Mouse (Mus musculus): ENCODE results near the gene Ndufs1. TPM values are rescaled to one million over a fixed set of nuclear protein-coding genes. Genes with fewer than 3 reads are reported as not detected.
"Not testable (repeated sequence)": the region's sequence is repeated elsewhere in the genome, so short reads cannot be mapped to it uniquely, and the experiment has no call there.

The Ndufs1 gene
- polyA plus RNA-seq, 1 experiment, result 58.8 TPM

GRCm38 (mm10) chr1:63182636-63183270, 6.1 kb upstream of the Ndufs1 start:
- Histone ChIP-seq H3K4me2 (ENCODE audit: low read depth) (no peak overlapping the region), H3K27me3 (ENCODE audit: control insufficient read depth, insufficient read depth, insufficient read length) (no peaks in the 10 kb centered on the region), H3K79me2 (ENCODE audit: control insufficient read depth, insufficient read depth) (peaks cover 7% of the 10 kb centered on the region), H3ac (ENCODE audit: control insufficient read depth, insufficient read length) (no peak overlapping the region), H3K4me3 (no peak overlapping the region), H3K36me3 (ENCODE audit: control insufficient read depth, insufficient read depth) (peaks cover 19% of the 10 kb centered on the region)
- TF ChIP-seq SRF (IDR thresholded peaks at IDR 0.05; ENCODE audit: control insufficient read depth, insufficient read length, low read depth) (no peak), POLR2A (IDR thresholded peaks at IDR 0.05; ENCODE audit: insufficient read length, low read depth) (no peak), MYOD1 (IDR thresholded peaks at IDR 0.05; ENCODE audit: control insufficient read depth in 1 of 3, insufficient read length in 2 of 3, low read depth in 2 of 3) (no peak), MYOG (IDR thresholded peaks at IDR 0.05; ENCODE audit: control insufficient read depth in 1 of 3, insufficient read depth in 1 of 3, insufficient read length in 2 of 3, low read depth in 2 of 3) (no peak), REST (IDR thresholded peaks at IDR 0.05; ENCODE audit: insufficient read depth, insufficient read length) (no peak), USF1 (IDR thresholded peaks at IDR 0.05; ENCODE audit: low read depth) (no peak), E2F4 (IDR thresholded peaks at IDR 0.05; ENCODE audit: insufficient read depth) (no peak), TCF3 (IDR thresholded peaks at IDR 0.05; ENCODE audit: insufficient read length, low read depth) (no peak), TCF12 (IDR thresholded peaks at IDR 0.05; ENCODE audit: insufficient read depth, poor library complexity, severe bottlenecking) (no peak), CEBPB (IDR thresholded peaks at IDR 0.05; ENCODE audit: insufficient read depth, poor library complexity, severe bottlenecking) (no peak), MAX (IDR thresholded peaks at IDR 0.05; ENCODE audit: low read depth) (no peak), POLR2AphosphoS2 (IDR thresholded peaks at IDR 0.05; ENCODE audit: insufficient read length, low read depth) (no peak)

DNA sequence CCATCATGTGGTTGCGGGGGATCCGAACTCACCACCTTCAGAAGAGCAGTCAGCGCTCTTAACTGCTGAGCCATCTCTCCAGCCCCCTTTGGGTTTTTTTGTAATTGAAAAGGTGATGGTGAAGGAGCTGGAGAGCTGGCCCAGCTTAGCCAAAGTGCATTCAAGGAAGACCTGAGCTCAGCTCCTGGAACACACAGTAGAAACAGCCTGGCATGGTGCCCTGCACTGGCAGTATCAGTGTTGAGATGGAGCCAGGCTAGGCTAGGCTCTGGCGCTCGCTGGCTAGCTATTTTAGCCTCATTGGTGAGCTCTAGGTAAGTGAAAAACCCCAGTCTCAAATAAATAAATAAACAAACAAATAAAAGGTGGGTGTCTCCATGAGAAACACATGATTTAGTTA, 5.6 kb upstream of the Ndufs1 start:
- Histone ChIP-seq H3K4me3 (no peak overlapping the region), H3K27me3 (ENCODE audit: control insufficient read depth, insufficient read depth, insufficient read length) (no peaks in the 10 kb centered on the region), H3ac (ENCODE audit: control insufficient read depth, insufficient read length) (no peak overlapping the region), H3K36me3 (ENCODE audit: control insufficient read depth, insufficient read depth) (peaks cover 19% of the 10 kb centered on the region), H3K79me2 (ENCODE audit: control insufficient read depth, insufficient read depth) (peaks cover 13% of the 10 kb centered on the region), H3K4me2 (ENCODE audit: low read depth) (no peak overlapping the region)
- TF ChIP-seq USF1 (IDR thresholded peaks at IDR 0.05; ENCODE audit: low read depth), result no peak
- peak; percentile 41 for TF ChIP-seq POLR2AphosphoS2 (IDR thresholded peaks at IDR 0.05; ENCODE audit: insufficient read length, low read depth)

DNA sequence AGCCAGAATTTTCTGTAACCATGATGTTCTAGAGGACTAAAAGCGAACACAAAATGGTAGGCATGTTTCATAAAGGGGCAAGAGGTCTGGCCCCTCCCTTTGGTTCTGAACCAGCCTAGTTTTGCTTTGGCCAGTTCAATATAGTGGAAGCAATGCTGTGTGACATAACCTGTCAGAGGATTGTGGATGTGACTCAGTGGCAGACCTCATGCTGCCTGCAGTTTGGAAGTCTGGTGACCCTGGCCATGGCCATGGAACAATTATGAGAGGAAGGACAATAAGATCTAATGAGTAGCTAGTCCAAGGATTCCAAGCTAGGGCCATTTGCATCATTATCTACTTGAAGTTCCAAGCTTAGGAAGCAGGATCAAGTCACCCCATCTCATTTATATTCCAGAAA, 4.8 kb upstream of the Ndufs1 start:
- Histone ChIP-seq H3K4me3 (no peak overlapping the region), H3K36me3 (ENCODE audit: control insufficient read depth, insufficient read depth) (peaks cover 19% of the 10 kb centered on the region)
- TF ChIP-seq SRF (IDR thresholded peaks at IDR 0.05; ENCODE audit: control insufficient read depth, insufficient read length, low read depth), result no peak
- peak; percentile 68 for TF ChIP-seq POLR2AphosphoS2 (IDR thresholded peaks at IDR 0.05; ENCODE audit: insufficient read length, low read depth)

GRCm38 (mm10) chr1:63181019-63181418, 4.4 kb upstream of the Ndufs1 start:
- no peak overlapping the region for H3K4me2 ChIP-seq (ENCODE audit: low read depth)
- H3ac ChIP-seq (ENCODE audit: control insufficient read depth, insufficient read length), result no peak overlapping the region
- H3K4me3 ChIP-seq, result no peak overlapping the region
- H3K79me2 ChIP-seq (ENCODE audit: control insufficient read depth, insufficient read depth), result peaks cover 19% of the 10 kb centered on the region
- TF ChIP-seq POLR2AphosphoS2 (IDR thresholded peaks at IDR 0.05; ENCODE audit: insufficient read length, low read depth) (peak; percentile 71), MYOD1 (IDR thresholded peaks at IDR 0.05; ENCODE audit: control insufficient read depth in 1 of 3, insufficient read length in 2 of 3, low read depth in 2 of 3) (no peak)
- peaks cover 19% of the 10 kb centered on the region for H3K36me3 ChIP-seq (ENCODE audit: control insufficient read depth, insufficient read depth)
- no peaks in the 10 kb centered on the region for H3K27me3 ChIP-seq (ENCODE audit: control insufficient read depth, insufficient read depth, insufficient read length)

More for the DNA sequence above, 4.8 kb upstream of the Ndufs1 start:
- Histone ChIP-seq H3ac (ENCODE audit: control insufficient read depth, insufficient read length) (no peak overlapping the region), H3K27me3 (ENCODE audit: control insufficient read depth, insufficient read depth, insufficient read length) (no peaks in the 10 kb centered on the region), H3K79me2 (ENCODE audit: control insufficient read depth, insufficient read depth) (peaks cover 15% of the 10 kb centered on the region), H3K4me2 (ENCODE audit: low read depth) (no peak overlapping the region)

GRCm38 (mm10) chr1:63180575-63180974, 3.9 kb upstream of the Ndufs1 start:
- not testable (repeated sequence) for H3K4me3 ChIP-seq; H3ac ChIP-seq (ENCODE audit: control insufficient read depth, insufficient read length); H3K27me3 ChIP-seq (ENCODE audit: control insufficient read depth, insufficient read depth, insufficient read length); H3K4me2 ChIP-seq (ENCODE audit: low read depth)
- Histone ChIP-seq H3K36me3 (ENCODE audit: control insufficient read depth, insufficient read depth) (peaks cover 19% of the 10 kb centered on the region), H3K79me2 (ENCODE audit: control insufficient read depth, insufficient read depth) (peaks cover 23% of the 10 kb centered on the region)

DNA sequence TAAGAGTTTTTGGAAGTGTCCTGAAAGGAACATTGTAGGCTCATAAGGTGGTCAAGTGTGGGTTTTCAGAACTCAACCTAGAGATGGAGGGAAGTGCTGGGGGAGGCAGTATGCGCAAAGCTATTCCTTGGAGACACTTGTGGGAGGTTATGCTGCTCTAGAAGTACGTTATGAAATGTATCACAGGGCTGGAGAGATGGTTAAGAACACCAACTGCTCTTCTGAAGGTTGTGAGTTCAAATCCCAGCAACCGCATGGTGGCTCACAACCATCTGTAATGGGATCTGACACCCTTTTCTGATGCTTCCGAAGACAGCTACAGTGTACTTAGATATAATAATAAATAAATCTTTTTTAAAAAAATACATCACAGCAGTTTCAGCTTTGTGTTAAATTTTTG, 3.5 kb upstream of the Ndufs1 start:
- H3K36me3 ChIP-seq (ENCODE audit: control insufficient read depth, insufficient read depth), result peaks cover 19% of the 10 kb centered on the region
- H3K27me3 ChIP-seq (ENCODE audit: control insufficient read depth, insufficient read depth, insufficient read length), result no peaks in the 10 kb centered on the region
- no peak overlapping the region for H3K4me2 ChIP-seq (ENCODE audit: low read depth)
- TF ChIP-seq REST (IDR thresholded peaks at IDR 0.05; ENCODE audit: insufficient read depth, insufficient read length) (no peak), E2F4 (IDR thresholded peaks at IDR 0.05; ENCODE audit: insufficient read depth) (no peak), MYOG (IDR thresholded peaks at IDR 0.05; ENCODE audit: control insufficient read depth in 1 of 3, insufficient read depth in 1 of 3, insufficient read length in 2 of 3, low read depth in 2 of 3) (no peak)
- peaks cover 28% of the 10 kb centered on the region for H3K79me2 ChIP-seq (ENCODE audit: control insufficient read depth, insufficient read depth)
- H3K4me3 ChIP-seq, result no peak overlapping the region
- no peak overlapping the region for H3ac ChIP-seq (ENCODE audit: control insufficient read depth, insufficient read length)

Measured in myocyte (in vitro differentiated cells).